Mouse (Mus musculus) CH12.LX (cell line): ENCODE data around the gene Apoa1. TPM values are rescaled to one million over a fixed set of nuclear protein-coding genes. Genes with fewer than 3 reads are reported as not detected.

Experiments
- DNase-seq: peaks from one replicate; pipeline ENCODE4 v3.0.0-alpha.2; 2013; ENCODE audit errors: extremely low read depth
- H3K27ac ChIP-seq: 2 replicates; pipeline ENCODE4 v1.5.1; 2012; ENCODE audit warnings: low read depth, mild to moderate bottlenecking, control low read depth, moderate library complexity; ENCODE audit not compliant: insufficient read depth
- H3K27me3 ChIP-seq: replicated peaks from 2 replicates; pipeline ENCODE3; 2012; ENCODE audit warnings: inconsistent platforms
- H3K36me3 ChIP-seq, 2 experiments: replicated peaks in 1 of 2; 2 replicates each; pipeline versions ENCODE3 to v1.6.1; 2012; ENCODE audit warnings: inconsistent platforms in 1 of 2, low read length in 1 of 2, mild to moderate bottlenecking in 1 of 2, mixed read lengths in 1 of 2, moderate library complexity in 1 of 2; ENCODE audit not compliant: control insufficient read depth in 1 of 2, insufficient read depth in 1 of 2
- H3K4me1 ChIP-seq, 2 experiments: 2 replicates each; pipeline ENCODE4 v1.6.1; 2012; ENCODE audit warnings: inconsistent platforms in 1 of 2, moderate library complexity in 1 of 2; ENCODE audit not compliant: insufficient read depth in 2 of 2, control insufficient read depth in 1 of 2
- H3K4me2 ChIP-seq: 2 replicates; pipeline ENCODE4 v1.6.1; 2012; ENCODE audit warnings: low read depth, mild to moderate bottlenecking, control low read depth; ENCODE audit not compliant: poor library complexity, insufficient read depth, severe bottlenecking
- H3K4me3 ChIP-seq, 3 experiments: fragments of 150-350 bp in 1 of 3; sonication (generic) in 1 of 3; replicated peaks in 1 of 3; 2 replicates each; pipeline versions ENCODE3 to v1.5.1; 2011 to 2012; ENCODE audit warnings: low read depth in 2 of 3, low read length in 2 of 3, mild to moderate bottlenecking in 2 of 3, moderate library complexity in 2 of 3, control low read depth in 1 of 3, improper control_type of control experiment in 1 of 3, inconsistent platforms in 1 of 3, mixed read lengths in 1 of 3; ENCODE audit not compliant: poor library complexity in 1 of 3
- H3K79me2 ChIP-seq: replicated peaks from 2 replicates; pipeline ENCODE4 v1.6.1; 2012; ENCODE audit warnings: mild to moderate bottlenecking, moderate library complexity; ENCODE audit not compliant: control insufficient read depth, poor library complexity, insufficient read depth, severe bottlenecking; ENCODE audit errors: extremely low read depth
- H3K9ac ChIP-seq: 2 replicates; pipeline ENCODE4 v1.6.1; 2012; ENCODE audit warnings: low read depth, mild to moderate bottlenecking, control low read depth, moderate library complexity; ENCODE audit not compliant: insufficient read depth
- H3K9me3 ChIP-seq: replicated peaks from 2 replicates; pipeline ENCODE3; 2012; ENCODE audit warnings: low read length, inconsistent platforms, mixed read lengths
- BHLHE40 ChIP-seq: IDR thresholded peaks from 2 replicates; pipeline ENCODE4 v1.6.1; 2011; ENCODE audit warnings: mild to moderate bottlenecking, low read depth, low read length, improper control_type of control experiment
- CHD2 ChIP-seq: IDR thresholded peaks from 2 replicates; pipeline ENCODE4 v1.6.1; 2011; ENCODE audit warnings: low read length, improper control_type of control experiment
- E2F4 ChIP-seq: IDR thresholded peaks from 2 replicates; pipeline ENCODE4 v1.6.1; 2011; ENCODE audit warnings: low read depth, low read length, improper control_type of control experiment; ENCODE audit not compliant: insufficient replicate concordance
- ELF1 ChIP-seq: IDR thresholded peaks from 2 replicates; pipeline ENCODE4 v1.6.1; 2014; ENCODE audit warnings: low read depth, mild to moderate bottlenecking, inconsistent platforms, low read length, improper control_type of control experiment
- EP300 ChIP-seq: IDR thresholded peaks from 2 replicates; pipeline ENCODE4 v1.6.1; 2011; ENCODE audit warnings: low read length, improper control_type of control experiment
- GABPA ChIP-seq: IDR thresholded peaks from 2 replicates; pipeline ENCODE4 v1.6.1; 2012; ENCODE audit warnings: low read depth, low read length, improper control_type of control experiment, inconsistent platforms; ENCODE audit not compliant: insufficient replicate concordance
- HCFC1 ChIP-seq: IDR thresholded peaks from 2 replicates; pipeline ENCODE4 v1.6.1; 2012; ENCODE audit warnings: low read depth, mild to moderate bottlenecking, inconsistent platforms, low read length, improper control_type of control experiment
- JUND ChIP-seq: conservative IDR thresholded peaks from 2 replicates; pipeline ENCODE4 v1.6.1; 2011; ENCODE audit warnings: low read depth, low read length, improper control_type of control experiment
- MXI1 ChIP-seq: IDR thresholded peaks from 2 replicates; pipeline ENCODE4 v1.6.1; 2011; ENCODE audit warnings: mild to moderate bottlenecking, low read depth, low read length, improper control_type of control experiment
- MYC ChIP-seq: IDR thresholded peaks from 2 replicates; pipeline ENCODE4 v1.6.1; 2011; ENCODE audit warnings: low read depth, mild to moderate bottlenecking, improper control_type of control experiment, low read length
- PAX5 ChIP-seq: IDR thresholded peaks from 2 replicates; pipeline ENCODE4 v1.6.1; 2012; ENCODE audit warnings: low read length, inconsistent platforms, mixed read lengths
- POLR2A ChIP-seq: IDR thresholded peaks from 2 replicates; pipeline ENCODE4 v1.6.1; 2011; ENCODE audit warnings: low read depth, mild to moderate bottlenecking, improper control_type of control experiment, low read length
- RAD21 ChIP-seq: IDR thresholded peaks from 2 replicates; pipeline ENCODE4 v1.6.1; 2011; ENCODE audit warnings: low read depth, mild to moderate bottlenecking, low read length, improper control_type of control experiment, moderate library complexity
- SIN3A ChIP-seq: IDR thresholded peaks from 2 replicates; pipeline ENCODE4 v1.6.1; 2012; ENCODE audit warnings: low read length, improper control_type of control experiment, inconsistent platforms
- SMC3 ChIP-seq: IDR thresholded peaks from 2 replicates; pipeline ENCODE4 v1.6.1; 2011; ENCODE audit warnings: low read depth, low read length, improper control_type of control experiment
- TBP ChIP-seq: conservative IDR thresholded peaks from 2 replicates; pipeline ENCODE4 v1.6.1; 2011; ENCODE audit warnings: low read depth, low read length, improper control_type of control experiment
- USF1 ChIP-seq: IDR thresholded peaks from 2 replicates; pipeline ENCODE4 v1.6.1; 2014; ENCODE audit warnings: low read depth, mild to moderate bottlenecking, inconsistent platforms, low read length, improper control_type of control experiment
- USF2 ChIP-seq: conservative IDR thresholded peaks from 2 replicates; pipeline ENCODE4 v1.6.1; 2011; ENCODE audit warnings: low read depth, low read length, improper control_type of control experiment
- ZKSCAN1 ChIP-seq: IDR thresholded peaks from 2 replicates; pipeline ENCODE4 v1.6.1; 2012; ENCODE audit warnings: low read depth, inconsistent platforms, low read length, improper control_type of control experiment, borderline replicate concordance
- ZMIZ1 ChIP-seq: IDR thresholded peaks from 2 replicates; pipeline ENCODE4 v1.6.1; 2012; ENCODE audit warnings: low read depth, mild to moderate bottlenecking, inconsistent platforms, low read length, improper control_type of control experiment
- dilution Hi-C: fragments of 300-500 bp; cut with MboI; formaldehyde crosslinking; loops from 2 replicates; pipeline ENCODE4 v1.14.3; 2020; ENCODE audit warnings: low sequenced_read_pairs; ENCODE audit not compliant: extremely low pct_unique_long_range_greater_than_20kb, extremely low pct_ligation_motif_present
- in situ Hi-C: fragments of 300-500 bp; cut with MboI; formaldehyde crosslinking; loops from 3 replicates; pipeline ENCODE4 v1.14.3; 2019; ENCODE audit warnings: low sequenced_read_pairs, low pct_ligation_motif_present, low pct_unique_long_range_greater_than_20kb, mixed read lengths
- polyA plus RNA-seq: library from polyadenylated mRNA; unstranded; fragments of >175 nt; gene quantifications from 2 replicates; pipeline ENCODE4 v1.2.1, GENCODE M21; 2012; ENCODE audit warnings: low read depth; ENCODE audit not compliant: insufficient read length
- total RNA-seq, 2 experiments: library from RNA; depleted of rRNA; stranded (reverse); fragments of 300-350 nt in 1 of 2; fragments of >200 nt in 1 of 2; gene quantifications; 2 replicates each; pipeline ENCODE4 v1.2.3; 2012 to 2014

Gene Apoa1
- total RNA-seq (2012; rRNA removed), result not detected in 2 replicates
- total RNA-seq (2014; rRNA removed), result not detected in 2 replicates
- not detected in 2 replicates for polyA plus RNA-seq

DNA sequence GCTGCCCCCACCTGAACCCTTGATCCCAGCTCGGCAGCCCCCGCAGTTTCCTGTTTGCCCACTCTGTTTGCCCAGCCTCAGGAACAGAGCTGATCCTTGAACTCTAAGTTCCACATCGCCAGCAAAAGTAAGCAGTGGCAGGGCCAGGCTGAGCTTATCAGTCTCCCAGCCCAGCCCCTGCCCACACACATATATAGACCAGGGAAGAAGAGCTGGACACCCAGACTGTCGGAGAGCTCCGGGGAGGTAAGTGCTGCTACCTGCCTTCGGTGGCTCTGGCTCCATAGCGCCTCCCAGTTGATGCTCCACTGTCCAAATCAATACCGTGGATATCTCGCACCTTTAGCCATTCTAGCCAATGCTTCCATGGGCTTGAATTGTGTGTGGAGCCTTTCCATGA is at the start of gene Apoa1:
TSS of gene Apoa1 (plus strand) at position 90 of the 400 bp plus-strand sequence.
- Histone ChIP-seq H3K27me3 (peaks cover 19% of the 10 kb centered on the region), H3K9ac (no peak within 1 kb of the TSS), H3K79me2 (no peaks in the 10 kb centered on the region), H3K4me1 (peaks cover 0 to 6% of the 10 kb centered on the region in 2 experiments; a peak in 2 of 4 replicates), H3K4me3 (no peak within 1 kb of the TSS), H3K4me2 (no peak within 1 kb of the TSS), H3K36me3 (peaks cover 2 to 16% of the 10 kb centered on the region in 2 experiments), H3K27ac (no peak within 1 kb of the TSS)
- dilution Hi-C loops (no loop called here), in situ Hi-C loops (no loop called here)
- no peak for DNase-seq
- TF ChIP-seq EP300 (no peak), SIN3A (no peak), MXI1 (no peak), GABPA (no peak), USF2 (no peak), PAX5 (no peak), ZKSCAN1 (no peak), TBP (no peak), POLR2A (no peak), E2F4 (no peak), USF1 (no peak), ZMIZ1 (no peak), MYC (no peak), RAD21 (no peak)
- TF ChIP-seq, all 38 proteins: peak for 0
- H3K9me3 ChIP-seq, result no peaks in the 10 kb centered on the region

DNA sequence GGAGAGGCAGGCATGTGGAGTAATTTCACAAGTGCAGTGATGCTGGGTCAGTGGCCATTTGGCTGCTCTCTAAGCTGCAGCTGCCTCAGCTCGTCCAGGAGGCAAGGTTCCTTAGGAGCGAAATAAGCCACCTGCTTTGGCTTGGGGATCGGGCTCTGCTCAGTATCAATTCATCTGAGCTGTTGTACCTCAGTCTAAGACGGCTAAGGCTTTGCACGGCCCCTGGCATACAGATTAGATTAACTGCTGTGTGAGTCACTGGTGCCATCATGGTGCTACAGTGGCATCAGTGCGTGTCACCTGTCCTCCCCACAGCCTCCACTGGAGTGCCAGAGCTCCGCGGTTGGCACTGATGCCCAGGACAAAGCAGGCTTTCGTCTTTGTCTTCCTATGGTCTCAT is 49.8 kb upstream of the Apoa1 start:
- Histone ChIP-seq H3K4me3 (no peak overlapping the region), H3K4me1 (peaks cover 7 to 24% of the 10 kb centered on the region in 2 experiments), H3K27ac (no peak overlapping the region)
- in situ Hi-C loops, result no loop called here
- DNase-seq, result no peak
- TF ChIP-seq ELF1, result no peak
- no peak for TF ChIP-seq HCFC1
- no peak for TF ChIP-seq SIN3A
- no peak for TF ChIP-seq SMC3
- no peak for TF ChIP-seq MYC
- TF ChIP-seq ZKSCAN1, result no peak
- no peak for TF ChIP-seq JUND
- TF ChIP-seq BHLHE40, result no peak
- TF ChIP-seq RAD21, result no peak
- TF ChIP-seq CHD2, result no peak
- TF ChIP-seq, all 38 proteins: peak for 0
- Histone ChIP-seq H3K27me3 (no peaks in the 10 kb centered on the region), H3K79me2 (no peaks in the 10 kb centered on the region; the same call in 1 of the 2 replicates), H3K4me2 (no peak overlapping the region), H3K9ac (no peak overlapping the region), H3K36me3 (peaks cover 34 to 56% of the 10 kb centered on the region in 2 experiments), H3K9me3 (no peaks in the 10 kb centered on the region)
- dilution Hi-C loops, result no loop called here
